Mouse (Mus musculus) cerebellum, adult 2 months (tissue): ENCODE measurements at regions not wholly inside any gene's neighbourhood (a gene's known extent, or its start where the extent isn't known, plus 50 kb on each side); places are given as distances from the start of the nearest gene placed in this dataset.

ENCODE experiments used
- DNase-seq, 2 experiments: peaks; one replicate each; pipeline ENCODE4 v3.0.0; 2021
- H3K27ac ChIP-seq: fragments of 200-500 bp; 2 replicates; pipeline ENCODE4 v1.5.1; 2012; ENCODE audit warnings: low read length, control low read depth, inconsistent platforms; ENCODE audit not compliant: insufficient read depth
- H3K27me3 ChIP-seq: fragments of 200-500 bp; 2 replicates; pipeline ENCODE4 v1.6.1; 2012; ENCODE audit warnings: inconsistent platforms, mild to moderate bottlenecking, low read length, moderate library complexity; ENCODE audit not compliant: control insufficient read depth, insufficient read depth
- H3K4me1 ChIP-seq: fragments of 200-500 bp; 2 replicates; pipeline ENCODE4 v1.6.1; 2011; ENCODE audit warnings: low read length; ENCODE audit not compliant: control insufficient read depth, insufficient read depth
- H3K4me3 ChIP-seq: fragments of 200-500 bp; replicated peaks from 2 replicates; pipeline ENCODE3; 2011; ENCODE audit warnings: mild to moderate bottlenecking, low read depth, low read length, control low read depth; ENCODE audit not compliant: insufficient read depth
- CTCF ChIP-seq: fragments of 200-500 bp; IDR thresholded peaks from 2 replicates; pipeline ENCODE4 v1.5.1; 2011; ENCODE audit warnings: low read depth, mild to moderate bottlenecking, control low read depth, low read length, moderate library complexity, borderline replicate concordance; ENCODE audit not compliant: insufficient read depth
- POLR2A ChIP-seq: fragments of 200-500 bp; IDR thresholded peaks from 2 replicates; pipeline ENCODE4 v1.6.1; 2011; ENCODE audit warnings: low read length, control low read depth, borderline replicate concordance; ENCODE audit not compliant: insufficient read depth
- WGBS: fragments of 180-500 bp; shearing (Covaris S2); methylation state at CpG from one replicate; pipeline ENCODE4 v1.1.7; 2018; 5-methylcytosine and 5-hydroxymethylcytosine counted together

DNA sequence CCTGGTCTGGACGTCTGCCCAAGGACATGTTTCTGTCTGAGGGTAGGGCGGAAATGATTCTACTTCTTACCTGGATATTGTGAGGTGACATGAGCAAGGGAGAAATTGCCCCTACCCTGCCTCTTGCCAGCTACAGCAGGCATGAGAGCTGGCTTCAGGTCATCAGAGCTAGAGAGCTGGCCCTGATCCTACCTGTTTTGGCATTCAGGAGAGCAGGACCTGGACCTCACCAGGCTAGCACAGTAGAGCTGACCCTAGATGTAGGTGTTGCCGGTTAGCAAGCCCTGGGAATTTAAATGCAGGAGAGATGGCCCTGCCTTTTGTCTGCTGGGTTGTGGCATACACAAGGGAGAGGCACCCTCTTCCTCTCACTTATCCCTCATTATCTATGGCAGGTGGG, 287.5 kb upstream of the Arpp21 start:
- Histone ChIP-seq H3K27me3 (no peaks in the 10 kb centered on the region), H3K4me3 (no peak overlapping the region), H3K4me1 (peaks cover 8% of the 10 kb centered on the region), H3K27ac (no peak overlapping the region)
- peak; percentile 17 to 45 for DNase-seq
- WGBS = 55% methylated on average over 3 of the region's 3 CpGs
- TF ChIP-seq POLR2A (no peak), CTCF (no peak)

DNA sequence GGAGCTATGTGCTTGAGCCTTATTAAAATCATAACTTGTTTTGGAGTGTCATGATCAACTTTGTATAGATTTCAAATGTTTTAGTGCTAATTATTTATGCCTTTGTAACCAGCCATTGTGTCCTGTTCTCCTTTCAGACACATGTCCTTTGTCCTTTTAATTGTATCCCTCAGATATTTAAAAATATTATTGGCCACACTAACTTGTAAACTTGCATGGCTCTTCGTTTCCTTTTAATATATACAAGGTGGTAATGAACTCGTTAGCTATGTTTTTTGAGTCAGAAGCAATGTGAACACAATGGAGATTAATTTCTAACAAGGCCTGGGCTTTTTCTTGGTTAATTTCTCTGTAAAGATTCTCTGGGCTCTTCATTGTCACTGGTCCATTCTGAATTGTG, 275.0 kb upstream of the Arpp21 start:
- Histone ChIP-seq H3K4me1 (no peaks in the 10 kb centered on the region), H3K27me3 (no peaks in the 10 kb centered on the region), H3K27ac (no peak overlapping the region), H3K4me3 (no peak overlapping the region)
- 90% methylated on average over 2 of the region's 2 CpGs for WGBS
- TF ChIP-seq POLR2A (no peak), CTCF (no peak)
- no peak for DNase-seq

DNA sequence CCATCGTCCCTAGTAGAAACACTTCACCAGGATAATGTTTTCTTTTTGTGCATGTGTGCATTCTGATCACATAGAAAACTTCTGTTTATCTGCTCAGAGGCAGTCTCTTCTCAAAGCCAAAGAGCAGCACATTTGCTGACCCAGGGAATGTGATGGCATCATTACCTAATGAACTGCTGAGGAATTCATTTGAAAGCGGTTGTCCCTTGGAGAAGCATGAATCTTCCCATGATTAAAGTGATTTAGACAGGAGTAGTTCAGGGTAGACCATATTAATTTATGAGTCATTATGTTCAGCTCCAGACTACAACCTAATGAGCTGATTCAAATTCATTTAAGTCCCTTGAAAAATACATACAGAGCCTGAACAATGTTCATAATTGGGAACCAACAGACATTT, 271.1 kb upstream of the Arpp21 start:
- DNase-seq = no peak
- 85% methylated on average over 2 of the region's 2 CpGs for WGBS
- H3K4me1 ChIP-seq = no peaks in the 10 kb centered on the region
- TF ChIP-seq POLR2A (no peak), CTCF (no peak)
- no peak overlapping the region for H3K27ac ChIP-seq
- no peak overlapping the region for H3K4me3 ChIP-seq
- no peaks in the 10 kb centered on the region for H3K27me3 ChIP-seq

DNA sequence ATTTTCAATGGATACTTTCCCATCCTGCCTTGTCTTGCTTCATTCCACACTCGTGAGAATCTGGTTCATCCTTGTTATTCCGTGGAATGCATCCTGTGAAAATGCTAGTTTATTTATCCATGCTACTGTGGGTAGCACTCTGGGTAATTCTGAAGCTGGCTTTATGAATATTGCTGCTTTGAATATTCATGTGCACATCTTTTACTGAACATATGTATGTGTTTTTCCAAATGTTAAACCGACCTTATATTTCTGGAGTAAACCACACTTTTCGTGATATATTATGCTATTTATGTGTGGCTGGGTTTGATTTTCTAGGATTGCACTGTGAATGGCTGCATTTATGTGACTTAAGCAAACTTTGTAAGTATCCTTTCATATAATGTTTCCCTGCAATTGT, 262.9 kb upstream of the Arpp21 start:
- 86% methylated on average over 4 of the region's 4 CpGs for WGBS
- no peaks in the 10 kb centered on the region for H3K4me1 ChIP-seq
- H3K27me3 ChIP-seq = no peaks in the 10 kb centered on the region
- TF ChIP-seq POLR2A (no peak), CTCF (no peak)
- no peak overlapping the region for H3K4me3 ChIP-seq
- no peak overlapping the region for H3K27ac ChIP-seq
- DNase-seq = no peak

DNA sequence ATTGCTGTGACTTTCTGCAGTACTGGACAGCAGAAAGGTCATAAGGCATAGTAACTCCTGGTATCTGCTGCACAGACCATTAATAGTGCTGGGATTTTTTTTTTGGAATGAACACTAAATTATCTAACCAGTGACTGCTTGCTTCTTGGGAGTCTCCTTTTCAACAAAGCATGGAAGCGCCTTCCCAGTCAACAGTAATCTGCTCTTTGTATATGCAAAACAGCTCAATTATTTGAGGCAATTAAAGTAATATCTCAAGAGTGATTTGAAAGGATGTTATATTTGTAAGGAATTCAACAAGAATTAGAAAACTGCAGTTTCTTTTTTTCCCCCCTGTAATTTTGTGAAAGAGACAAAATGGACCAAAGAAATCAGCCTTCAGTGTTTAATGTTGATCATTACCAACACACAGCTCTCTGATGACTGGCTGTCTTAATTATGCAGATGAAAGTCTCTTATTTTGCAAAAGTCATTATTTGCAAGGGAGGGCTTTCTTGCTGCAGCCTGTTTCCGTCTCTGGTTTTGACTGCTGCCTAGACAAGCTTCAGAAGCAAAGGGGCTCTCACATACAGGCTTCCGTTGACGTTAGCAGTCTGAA, 260.3 kb upstream of the Arpp21 start:
- no peaks in the 10 kb centered on the region; the same call in 1 of the 2 replicates for H3K4me1 ChIP-seq
- H3K27ac ChIP-seq = no peak overlapping the region
- no peak for TF ChIP-seq POLR2A
- no peak for TF ChIP-seq CTCF
- H3K4me3 ChIP-seq = no peak overlapping the region
- DNase-seq = no peak
- no peaks in the 10 kb centered on the region for H3K27me3 ChIP-seq
- 92% methylated on average over 4 of the region's 4 CpGs for WGBS

DNA sequence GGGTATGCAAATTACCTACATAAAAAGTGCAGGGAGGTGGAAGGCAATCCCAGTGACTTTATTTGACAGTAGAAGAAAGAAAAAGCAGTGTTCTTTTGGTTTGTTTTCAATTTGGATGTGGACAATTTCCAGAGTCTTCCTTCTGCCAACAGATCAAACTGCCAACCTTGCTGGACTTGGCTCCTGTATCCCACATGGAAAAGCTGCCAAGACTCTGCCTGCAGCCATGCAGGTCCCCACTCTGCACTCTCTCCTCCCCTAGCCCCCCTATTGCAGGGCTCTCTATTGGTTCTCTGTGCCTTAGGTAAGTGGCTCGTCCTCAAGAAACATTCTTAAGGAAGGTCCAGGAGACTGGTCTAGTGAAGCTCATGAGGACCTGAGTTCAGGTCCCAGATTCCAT, 255.2 kb upstream of the Arpp21 start:
- H3K4me3 ChIP-seq = no peak overlapping the region
- H3K4me1 ChIP-seq = no peaks in the 10 kb centered on the region; the same call in 1 of the 2 replicates
- DNase-seq = peak; percentile 85 to 92
- H3K27me3 ChIP-seq = no peaks in the 10 kb centered on the region
- WGBS = 12% methylated on average over 1 of the region's 1 CpGs
- no peak overlapping the region for H3K27ac ChIP-seq
- TF ChIP-seq POLR2A (no peak), CTCF (no peak)

DNA sequence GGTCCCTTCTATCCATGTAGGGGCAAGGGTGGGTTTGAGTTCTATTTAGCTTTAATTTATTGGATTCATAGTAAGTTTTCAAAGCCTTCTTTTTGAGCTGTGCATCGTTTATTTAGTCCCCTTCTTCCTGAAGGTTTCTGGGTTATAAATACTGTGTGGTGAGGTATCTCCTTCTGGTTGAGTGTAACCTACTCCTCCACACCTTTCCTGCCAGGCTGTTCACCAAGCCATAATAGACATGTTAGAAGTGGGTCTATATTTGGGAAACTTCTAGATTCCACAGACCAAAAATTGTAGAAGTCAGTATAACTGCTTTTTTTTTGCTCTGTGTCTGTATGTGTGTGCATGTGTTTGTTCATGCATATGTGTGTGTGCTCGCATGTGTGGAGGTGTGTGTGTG, 240.9 kb upstream of the Arpp21 start:
- WGBS = 87% methylated on average over 2 of the region's 2 CpGs
- DNase-seq = no peak
- Histone ChIP-seq H3K4me3 (no peak overlapping the region), H3K4me1 (no peaks in the 10 kb centered on the region), H3K27me3 (no peaks in the 10 kb centered on the region), H3K27ac (no peak overlapping the region)
- TF ChIP-seq CTCF (no peak), POLR2A (no peak)

DNA sequence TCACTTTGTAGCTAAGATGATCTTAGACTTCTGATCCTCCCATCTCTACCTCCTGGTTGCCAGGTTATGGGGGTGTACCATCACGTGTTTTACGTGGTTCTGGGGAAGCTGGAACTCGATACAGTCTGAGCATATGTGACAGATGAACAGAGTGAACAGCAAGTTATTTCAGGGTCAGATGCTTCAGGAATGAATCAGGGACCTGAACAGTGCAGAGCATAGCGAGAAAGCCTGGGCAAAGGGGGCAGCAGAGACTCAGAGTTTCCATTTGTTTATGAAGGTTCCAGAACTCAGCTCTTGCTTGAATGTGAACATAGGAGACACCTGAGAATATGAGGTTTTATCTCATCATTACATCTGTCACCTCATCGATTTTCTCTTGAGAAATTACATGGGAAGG, 221.9 kb upstream of the Arpp21 start:
- no peak overlapping the region for H3K4me3 ChIP-seq
- TF ChIP-seq CTCF (no peak), POLR2A (no peak)
- no peaks in the 10 kb centered on the region for H3K27me3 ChIP-seq
- H3K4me1 ChIP-seq = peaks cover 9% of the 10 kb centered on the region; the same call in 1 of the 2 replicates
- DNase-seq = no peak
- no peak overlapping the region for H3K27ac ChIP-seq
- 53% methylated on average over 5 of the region's 5 CpGs for WGBS

DNA sequence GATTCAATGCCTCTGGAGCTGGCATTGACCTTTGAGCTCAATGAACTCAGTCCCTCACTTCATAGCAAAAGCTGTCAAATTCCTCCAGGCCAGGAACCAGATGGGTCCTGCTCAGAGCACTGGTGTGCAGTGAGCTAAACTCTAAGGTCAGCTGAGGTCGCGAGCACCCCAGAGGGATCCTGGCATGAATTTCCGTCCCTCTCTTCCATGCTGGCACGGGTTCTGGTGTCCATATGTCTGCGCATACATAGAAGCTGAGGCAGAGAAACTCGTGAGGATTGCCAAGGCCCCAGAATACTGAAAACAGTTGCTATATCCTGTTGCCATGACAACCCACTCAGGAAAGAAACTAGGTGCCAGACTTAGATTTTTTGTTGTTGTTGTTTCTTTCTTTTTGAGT, 219.0 kb upstream of the Arpp21 start:
- WGBS = 9% methylated on average over 6 of the region's 6 CpGs
- no peak for TF ChIP-seq CTCF
- H3K4me1 ChIP-seq = peaks cover 9% of the 10 kb centered on the region; the same call in 1 of the 2 replicates
- H3K27me3 ChIP-seq = no peaks in the 10 kb centered on the region
- H3K27ac ChIP-seq = no peak overlapping the region
- no peak overlapping the region for H3K4me3 ChIP-seq
- DNase-seq = peak; percentile 97
